Mouse (Mus musculus) T-cell, adult 2 months (primary cell): ENCODE results near the gene Aqp9.

Experiments used
- DNase-seq: peaks from one replicate; pipeline ENCODE4 v3.0.0; 2022; ENCODE audit warnings: low spot score

The Aqp9 gene

DNA sequence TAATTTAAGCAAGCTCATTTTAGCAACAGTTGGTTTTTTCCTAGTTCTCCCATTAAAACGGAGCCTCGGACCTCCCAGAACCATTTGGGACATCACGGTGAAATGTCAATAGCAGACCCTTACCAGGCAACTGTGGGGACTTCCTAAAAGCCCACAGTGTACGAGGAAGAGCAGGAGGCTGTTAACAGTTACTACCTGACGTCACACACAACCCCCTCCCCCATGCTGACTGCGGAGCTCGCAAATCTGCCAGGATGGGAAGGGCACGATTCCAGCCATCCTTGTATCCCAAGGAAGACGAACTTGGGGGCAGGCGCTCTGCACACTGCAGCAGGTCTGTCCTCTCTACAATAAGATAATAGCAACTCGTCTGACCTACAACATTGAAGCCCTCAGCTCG is at the start of gene Aqp9:
Gene Aqp9, minus strand, starts transcription at position 172 of the 400 bp plus-strand sequence.
- DNase-seq: no peak

DNA sequence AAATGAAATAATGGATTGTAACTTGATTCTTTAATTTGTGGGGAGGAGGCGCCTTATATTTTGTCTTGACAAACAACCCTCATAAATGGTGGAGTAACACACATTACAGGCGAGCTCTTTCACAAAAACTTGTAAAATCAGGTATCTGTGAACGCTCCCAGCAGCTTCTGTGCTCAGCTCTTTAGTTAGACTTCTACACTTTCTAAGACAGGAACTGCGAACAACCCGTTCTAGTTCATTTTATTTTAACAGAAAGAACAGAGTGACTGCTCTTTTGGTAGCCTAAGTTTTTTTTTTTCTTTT is 49.3 kb upstream of the Aqp9 start:
- DNase-seq: no peak

DNA sequence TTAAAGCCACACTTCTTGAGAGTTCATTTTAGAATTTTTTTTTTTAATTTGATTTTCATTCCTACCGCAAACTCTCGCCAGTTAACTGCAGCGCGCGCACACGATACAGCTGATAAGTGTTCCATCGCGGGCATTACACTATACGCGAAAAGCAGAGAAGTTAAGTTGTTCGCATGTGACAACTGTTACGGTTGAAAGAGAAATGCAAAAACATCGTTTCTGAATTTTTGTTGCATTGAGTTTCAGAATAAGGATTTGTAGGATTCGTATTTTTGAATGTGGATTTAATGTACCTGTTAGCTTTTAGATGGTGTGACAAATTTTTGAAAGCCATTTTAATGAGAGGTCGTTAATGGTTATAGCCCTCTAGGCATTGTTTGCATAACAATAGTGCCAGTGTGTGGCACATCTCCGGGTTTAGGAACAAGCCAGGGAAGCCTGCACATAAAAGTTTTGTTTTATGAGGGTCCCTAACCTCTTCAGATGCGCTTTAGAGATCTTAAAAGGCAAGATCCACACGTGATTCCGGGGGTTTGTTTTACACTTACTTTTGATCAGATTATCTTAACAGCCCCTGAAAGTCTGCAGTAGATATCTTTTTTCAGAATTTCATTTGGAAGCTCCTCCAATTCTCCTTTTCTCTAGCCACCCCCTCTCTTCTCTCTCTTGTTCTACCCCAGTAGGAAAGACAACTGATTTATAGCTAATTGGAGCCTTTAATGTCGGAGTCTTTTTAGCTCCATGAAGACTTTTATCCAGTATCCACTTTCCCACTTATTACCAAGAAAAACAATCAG is 48.7 kb upstream of the Aqp9 start:
- DNase-seq: no peak

DNA sequence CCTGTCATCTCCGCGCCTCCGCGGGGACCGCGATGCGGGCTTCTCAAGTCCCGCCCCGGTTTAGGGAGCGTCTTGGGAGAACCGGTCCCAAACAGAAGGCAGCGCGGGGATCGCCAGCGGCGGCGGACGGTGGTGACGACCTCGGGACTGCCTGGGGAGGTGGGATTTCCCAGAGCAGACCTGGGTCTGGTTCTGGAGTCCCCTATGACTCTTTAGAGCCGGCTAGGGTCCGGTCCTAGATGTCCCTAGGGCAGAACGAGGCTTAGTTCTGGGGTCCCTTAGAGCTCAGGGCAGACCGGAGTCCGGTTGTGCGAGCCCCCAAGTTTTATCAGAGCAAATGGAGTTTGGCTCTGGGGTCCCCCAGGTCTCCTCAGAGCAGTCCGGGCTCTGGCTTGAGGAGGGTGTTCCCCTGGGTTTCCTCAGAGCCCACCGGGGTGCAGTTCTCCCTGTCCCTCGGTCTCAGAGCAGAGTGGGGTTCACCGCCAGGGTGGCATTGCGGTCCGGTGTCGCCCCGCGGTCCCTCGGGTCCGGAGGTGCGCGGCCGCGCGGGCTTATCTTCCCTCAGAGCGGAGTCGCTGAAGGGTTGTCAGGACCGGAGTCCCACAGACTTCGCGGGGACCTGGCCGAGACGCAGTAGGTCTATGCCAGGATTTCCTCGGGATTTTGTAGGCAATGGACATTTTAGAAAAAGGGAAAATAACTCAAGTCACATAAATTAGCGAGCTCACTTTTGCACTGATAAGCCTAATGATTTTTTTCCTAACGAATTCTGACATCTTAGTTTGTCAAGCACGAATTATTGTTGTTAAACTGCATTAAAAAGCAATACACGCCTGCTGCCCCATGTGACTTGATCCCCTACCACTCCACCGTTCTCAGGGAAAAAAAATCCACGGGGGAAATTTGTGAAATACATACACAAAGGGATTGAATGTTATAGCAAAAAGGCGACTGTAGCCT is 47.8 kb upstream of the Aqp9 start:
- no peak for DNase-seq

DNA sequence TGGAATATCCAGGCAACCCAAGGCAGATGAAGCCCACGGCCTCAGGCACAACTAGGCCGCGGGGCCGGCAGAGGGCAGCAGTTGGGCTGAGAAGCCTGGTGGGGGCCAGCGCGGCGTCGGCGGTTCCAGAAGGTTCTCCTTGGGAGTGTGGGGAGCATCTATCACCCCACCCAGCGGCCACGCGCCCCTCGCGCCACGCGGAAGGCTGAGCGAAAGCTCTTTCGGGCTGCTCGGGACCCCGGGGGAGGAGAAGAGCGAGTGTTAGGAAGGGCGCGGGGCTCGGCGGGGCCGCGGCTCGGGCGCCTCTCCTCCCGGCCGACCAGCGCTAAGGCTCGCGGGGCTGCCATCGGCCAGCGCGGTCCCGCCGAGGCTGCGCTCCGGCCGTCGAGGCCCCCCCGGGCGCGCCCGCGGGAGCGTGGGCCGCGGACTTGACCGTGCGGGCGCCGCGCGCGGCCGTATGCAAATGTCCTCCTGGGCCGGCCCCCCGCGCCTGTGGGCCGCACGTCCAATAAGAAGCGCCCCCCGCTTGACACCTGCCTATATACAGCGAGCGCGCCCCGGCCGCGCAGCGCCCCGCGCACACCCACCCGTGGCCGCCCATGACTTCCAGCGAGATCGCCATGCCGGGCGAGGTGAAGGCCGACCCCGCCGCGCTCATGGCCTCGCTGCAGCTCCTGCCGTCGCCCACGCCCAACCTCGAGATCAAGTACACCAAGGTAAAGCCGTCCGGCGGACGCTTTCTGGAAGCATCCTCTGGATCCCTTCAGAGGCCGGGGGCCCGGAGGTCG is 47.0 kb upstream of the Aqp9 start, which contains the start of gene Aldh1a2:
Gene Aldh1a2, plus strand, starts transcription at position 542 of the 788 bp plus-strand sequence.
- DNase-seq: peak; percentile 20

DNA sequence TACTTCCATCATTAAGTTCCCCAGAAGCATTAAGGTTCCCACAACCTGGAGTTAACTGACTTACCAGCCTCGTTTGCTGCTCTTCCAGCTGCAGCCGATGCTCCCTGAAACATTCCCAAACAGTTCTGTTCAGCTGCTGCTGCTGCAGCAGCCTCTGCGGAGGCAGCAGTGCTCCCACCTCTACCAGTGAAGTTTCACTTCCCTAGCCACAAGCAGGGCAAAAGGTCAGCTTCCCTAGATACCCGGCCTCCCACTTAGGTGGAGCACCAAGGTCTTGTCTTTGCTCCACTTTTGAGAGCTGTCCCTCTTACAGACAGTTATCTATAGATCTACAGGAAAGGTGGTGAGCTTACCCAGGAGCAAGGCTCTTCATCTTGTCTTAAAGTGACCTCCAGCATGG is 45.2 kb upstream of the Aqp9 start:
- no peak for DNase-seq

DNA sequence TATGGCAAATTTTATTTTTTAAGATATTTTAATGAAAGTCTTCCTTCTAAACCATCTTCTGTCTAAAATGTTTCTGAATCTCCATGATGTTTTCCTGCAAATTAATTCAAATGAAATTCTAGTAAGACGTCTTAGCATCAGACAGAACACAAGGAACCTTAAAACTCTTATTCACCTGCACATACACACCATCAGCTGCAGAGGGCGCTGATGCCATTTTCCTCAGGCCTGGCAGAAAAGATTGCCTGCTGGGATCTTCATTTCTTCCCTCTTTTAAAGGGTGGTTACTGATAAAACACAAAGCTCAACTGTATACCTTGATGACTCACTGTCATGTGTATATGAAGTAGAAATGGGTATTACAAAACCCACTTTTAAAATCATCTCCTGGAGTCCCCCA is 42.4 kb upstream of the Aqp9 start:
- DNase-seq: no peak

DNA sequence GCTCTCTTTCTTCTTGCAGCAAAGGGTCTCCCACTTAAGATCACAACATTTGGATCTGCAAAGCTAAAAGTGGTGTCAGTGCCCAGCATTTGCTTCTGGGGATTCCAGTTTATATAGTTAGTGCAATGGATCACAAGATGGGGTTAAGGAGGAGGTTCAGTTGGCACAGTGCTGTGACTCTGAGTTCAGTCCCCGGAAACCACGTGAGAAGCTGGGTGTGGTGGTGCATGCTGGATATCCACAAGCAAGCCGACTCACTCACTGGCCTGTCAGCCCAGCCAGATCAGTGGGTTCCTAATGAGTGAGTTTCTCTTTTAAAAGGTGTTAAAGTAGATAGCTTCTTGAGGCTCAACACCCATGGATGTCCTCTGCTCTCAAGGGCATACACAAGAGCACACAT is 40.8 kb upstream of the Aqp9 start:
- no peak for DNase-seq

DNA sequence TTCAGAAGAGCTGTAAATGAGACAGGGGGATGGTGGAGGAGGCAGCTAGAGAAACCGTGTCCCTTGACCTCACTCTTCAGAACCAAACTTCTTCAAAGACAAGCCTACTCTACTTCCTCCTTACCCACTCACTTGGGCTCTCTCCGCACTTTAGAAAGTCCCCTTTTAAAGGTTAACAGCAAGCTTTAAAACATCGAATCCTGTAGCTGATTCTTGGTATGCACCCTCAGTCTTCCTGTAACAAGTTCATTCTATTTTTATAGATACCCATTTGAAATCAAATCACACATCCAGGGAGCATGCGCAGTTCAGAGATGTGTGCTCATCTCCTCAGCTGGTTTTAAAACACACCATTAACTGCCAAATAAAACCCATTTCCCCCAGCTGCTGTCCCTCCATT is 33.8 kb upstream of the Aqp9 start:
- no peak for DNase-seq

DNA sequence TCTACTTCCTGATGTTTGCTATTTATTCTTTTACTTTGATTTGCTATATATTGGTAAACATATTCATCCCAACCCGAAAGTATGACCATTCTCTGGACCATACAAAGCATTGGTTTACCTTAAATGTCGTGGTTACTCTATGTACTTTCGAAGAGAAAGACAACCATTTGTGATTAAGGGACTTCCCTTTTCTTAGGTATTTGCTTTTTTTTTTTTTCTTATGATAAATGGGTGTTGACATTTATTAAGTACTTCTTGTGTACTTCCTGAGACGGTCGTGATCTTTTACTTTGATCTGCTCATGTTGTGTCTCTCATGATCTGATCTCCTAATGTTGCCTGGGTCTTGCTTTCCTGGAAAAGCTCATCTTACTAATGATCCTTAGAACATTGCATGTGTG is 30.3 kb upstream of the Aqp9 start:
- no peak for DNase-seq

DNA sequence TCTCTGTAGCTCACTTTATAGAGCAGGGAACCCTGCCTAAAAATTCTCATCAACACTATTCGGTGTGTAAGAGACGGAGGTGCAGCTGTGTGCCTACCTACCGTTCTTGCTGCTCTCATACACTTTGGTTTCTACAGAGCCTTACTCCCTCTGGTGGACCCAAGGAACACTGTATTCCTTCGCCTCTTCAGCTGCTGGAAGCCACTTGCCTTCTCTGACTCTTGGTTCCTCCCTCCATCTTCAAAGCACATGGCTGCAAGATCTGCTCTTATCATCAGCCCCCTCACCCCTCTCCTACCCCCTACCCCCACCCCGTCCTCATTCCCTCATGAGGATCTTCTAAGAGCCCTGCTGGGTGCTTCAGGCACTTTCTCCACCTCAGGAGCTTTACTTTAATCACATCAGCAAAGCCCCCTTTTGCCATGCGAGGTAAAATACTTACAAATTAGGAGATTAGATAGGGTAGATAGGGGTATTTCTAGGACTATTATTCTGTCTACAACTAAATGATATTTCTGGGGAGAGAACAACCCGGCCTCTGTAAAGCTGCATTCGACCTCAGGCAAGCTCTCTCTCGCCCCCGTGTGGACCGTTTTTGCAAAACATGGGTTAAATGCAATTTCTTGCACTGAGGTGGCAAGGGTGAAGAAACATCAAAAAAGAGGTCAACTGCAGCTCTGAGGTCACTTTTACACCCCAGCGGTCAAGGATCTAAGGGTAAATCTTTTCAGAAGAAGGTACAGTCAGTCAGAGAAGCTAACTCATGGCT is 20.3 kb upstream of the Aqp9 start:
- DNase-seq: peak; percentile 49

DNA sequence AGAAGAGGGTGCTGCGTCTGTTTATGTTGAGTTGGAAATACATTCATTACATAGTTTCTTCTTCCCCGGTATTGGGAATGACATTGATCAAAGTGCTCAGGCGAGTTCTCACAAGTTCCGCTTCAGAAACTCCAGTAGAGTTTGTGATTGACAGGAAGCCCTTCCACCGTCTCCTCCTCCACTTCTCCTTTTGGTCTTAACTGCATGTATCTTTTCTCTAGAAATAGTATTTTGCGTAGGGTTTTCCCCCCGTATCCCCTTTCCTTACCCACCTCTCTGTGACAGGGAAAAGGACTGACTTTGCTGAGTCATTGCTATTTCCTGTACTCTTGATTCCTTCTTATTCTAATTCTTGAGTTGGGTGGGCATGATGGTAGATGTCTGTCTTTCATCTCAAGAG is 18.9 kb upstream of the Aqp9 start:
- no peak for DNase-seq

DNA sequence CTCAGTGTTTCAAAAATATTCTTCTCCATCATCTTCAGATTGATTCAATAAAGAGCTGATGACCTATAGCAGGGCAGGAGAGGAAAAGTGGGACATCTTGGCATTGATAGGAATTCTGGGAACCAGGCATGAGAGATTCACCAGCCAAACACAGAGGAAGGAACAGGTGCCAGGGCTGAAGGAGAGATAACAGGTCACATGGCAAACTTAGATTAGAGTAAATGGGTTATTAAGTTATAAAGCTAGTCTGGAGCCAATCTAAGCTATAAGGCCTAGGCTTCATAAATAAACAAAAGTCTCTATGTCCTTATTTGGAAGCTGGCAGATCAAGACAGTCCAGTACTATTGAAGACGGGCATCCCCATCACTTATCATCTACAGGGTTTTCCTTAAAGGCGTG is 17.3 kb upstream of the Aqp9 start:
- no peak for DNase-seq

DNA sequence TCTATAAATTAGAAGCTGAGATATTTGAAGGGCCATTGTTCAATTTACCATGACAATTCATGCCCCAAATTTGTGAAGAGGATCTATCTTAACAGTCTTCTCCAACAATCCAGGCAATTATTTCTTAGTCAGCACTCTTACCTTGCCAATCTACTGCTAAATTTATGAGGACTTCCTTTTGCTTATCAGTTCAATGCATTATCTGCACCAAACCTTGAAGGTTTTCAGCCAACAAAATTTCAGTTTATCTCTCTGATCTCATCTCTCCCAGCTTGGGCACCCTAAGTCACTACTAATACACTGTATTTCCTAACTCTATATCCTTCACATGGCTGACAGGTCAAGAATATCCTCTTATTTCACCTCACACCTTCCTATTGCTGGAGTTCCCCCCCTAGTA is 16.8 kb upstream of the Aqp9 start:
- no peak for DNase-seq

DNA sequence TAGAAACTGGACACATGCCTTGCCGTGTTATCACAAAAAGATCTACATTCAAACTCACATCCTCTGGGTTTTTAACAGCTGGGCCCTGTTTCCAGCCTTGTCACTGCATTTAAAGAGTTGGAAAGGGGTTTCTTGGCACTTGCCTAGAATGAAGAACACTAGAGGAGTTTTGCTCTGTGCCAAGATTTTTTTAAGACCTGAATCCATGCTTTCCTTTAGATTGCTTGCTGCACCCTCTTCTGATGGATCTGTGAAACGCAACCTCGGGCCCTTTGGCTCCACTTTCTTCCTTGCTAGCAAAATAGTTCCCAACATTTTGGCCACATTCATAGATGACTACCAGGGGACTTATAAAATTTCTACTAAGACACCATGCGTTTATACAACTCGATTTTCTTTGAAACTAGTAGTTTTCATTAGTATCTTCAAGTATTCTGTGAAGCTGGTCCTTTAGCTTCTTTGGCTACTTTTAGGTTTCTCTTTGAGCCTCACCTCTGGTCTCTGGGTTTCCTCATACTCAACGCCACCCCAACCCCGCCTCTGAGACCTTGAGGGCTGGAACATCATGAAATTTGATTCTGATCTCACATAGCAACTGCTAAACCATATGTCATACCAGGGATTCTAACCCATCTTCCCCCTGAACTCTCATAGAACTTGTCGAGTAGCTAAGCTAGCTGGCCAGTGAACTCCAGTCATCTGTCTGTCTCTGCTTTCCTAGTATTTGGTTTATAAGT is 11.7 kb upstream of the Aqp9 start:
- no peak for DNase-seq

DNA sequence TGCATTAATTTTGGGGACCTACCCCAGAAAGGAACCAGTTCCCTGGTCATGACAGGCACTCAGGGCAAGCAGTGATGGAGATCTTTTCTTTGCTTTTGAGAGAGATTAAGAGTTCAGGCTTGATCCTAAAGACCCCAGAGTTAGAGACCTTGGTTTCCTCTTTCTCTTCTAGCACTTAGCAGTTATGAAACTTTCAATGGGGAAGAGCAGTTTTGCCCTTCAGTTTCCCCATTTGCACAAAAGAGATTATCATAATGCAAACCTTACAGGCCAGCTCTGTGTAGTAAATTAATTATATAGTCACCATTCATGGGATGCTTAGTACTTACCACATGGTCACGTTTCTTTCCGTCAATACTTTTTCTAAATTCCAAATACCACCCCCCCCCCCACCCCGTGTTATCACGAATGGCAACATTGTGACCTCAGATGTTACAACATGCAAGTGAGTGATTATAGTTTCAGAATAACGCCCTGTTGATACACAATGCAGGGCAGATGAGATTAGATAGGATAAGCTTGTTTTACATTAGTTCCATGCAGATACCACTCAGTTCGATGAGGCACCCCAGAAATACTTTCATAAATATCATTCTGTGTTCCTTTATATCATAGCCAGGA is 10.9 kb upstream of the Aqp9 start:
- DNase-seq: no peak

DNA sequence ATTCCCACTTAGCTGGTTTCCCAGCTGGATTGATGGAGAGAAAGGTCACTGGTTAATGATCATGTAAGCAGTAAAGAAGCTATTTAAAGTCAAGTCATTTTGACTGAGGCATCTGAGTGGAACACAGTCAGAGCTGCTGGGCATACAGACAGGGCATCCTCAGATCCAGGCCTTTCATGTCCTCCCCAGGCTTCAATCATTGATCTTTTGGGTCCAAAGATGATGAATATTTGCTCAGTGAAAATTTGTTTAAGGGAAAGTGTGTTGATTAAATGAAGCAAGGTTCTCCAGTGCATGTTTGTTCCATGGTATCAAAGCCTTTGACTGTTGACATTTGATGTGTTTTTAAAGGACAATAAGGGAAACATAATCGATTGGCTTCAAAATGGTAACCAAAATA is 7.2 kb upstream of the Aqp9 start:
- DNase-seq: no peak

DNA sequence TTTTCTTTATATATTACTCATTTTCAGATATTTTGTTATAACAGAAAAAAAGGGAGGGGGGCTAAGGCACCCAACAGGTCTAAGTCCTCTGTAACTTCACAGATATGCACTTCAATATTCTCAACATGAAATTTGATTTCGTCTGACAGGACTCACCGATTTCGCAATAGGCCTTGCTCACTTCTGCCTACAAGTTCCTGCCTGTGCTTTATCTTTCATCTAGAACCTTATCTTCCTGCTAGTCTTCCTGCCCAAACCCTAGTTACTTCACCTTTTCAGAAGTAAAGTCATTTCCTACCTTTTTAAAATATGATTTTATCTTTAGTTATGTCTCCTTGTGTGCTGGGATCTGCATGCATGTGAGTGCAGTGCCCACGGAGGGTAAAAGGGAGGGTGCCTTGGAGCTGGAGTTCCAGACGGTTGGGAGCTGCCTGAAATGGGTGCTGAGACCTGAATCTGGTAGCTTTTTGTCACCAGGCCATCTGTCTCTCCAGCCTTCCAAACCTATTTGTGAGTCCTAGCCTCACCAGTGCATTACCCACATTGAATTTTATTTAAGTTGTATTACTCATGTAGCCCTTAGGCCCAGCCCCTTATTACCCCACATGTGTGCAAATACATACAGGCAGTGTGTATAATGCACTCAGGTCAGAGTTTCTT is 6.0 kb upstream of the Aqp9 start:
- DNase-seq: no peak

DNA sequence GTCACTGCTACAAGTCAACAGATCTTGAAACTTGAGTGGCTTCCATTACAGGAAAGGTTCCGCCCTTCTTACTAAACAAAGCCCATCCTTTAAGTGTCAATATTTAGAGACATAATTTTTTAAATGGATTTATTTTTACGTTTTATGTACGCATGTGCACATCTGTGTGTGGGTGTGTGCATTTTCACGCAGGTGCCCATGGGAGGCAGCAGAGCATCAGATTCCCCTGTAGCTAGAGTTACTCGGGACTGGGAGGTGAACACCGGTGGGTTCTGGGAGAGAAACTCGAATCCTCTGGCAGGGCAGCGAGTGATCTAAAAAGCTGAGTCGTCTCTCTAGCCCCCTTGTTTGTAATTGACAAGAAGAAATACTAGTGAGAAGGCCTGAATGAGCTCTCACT is 5.1 kb upstream of the Aqp9 start:
- no peak for DNase-seq
